Mouse (Mus musculus) spleen, postnatal 10 days (tissue): ENCODE measurements around the gene Fgfr2.

ENCODE experiments used
- DNase-seq, 2 experiments: peaks; one replicate each; pipeline ENCODE4 v3.0.0; 2021 to 2022; ENCODE audit warnings: low spot score in 2 of 2

Gene Fgfr2

DNA sequence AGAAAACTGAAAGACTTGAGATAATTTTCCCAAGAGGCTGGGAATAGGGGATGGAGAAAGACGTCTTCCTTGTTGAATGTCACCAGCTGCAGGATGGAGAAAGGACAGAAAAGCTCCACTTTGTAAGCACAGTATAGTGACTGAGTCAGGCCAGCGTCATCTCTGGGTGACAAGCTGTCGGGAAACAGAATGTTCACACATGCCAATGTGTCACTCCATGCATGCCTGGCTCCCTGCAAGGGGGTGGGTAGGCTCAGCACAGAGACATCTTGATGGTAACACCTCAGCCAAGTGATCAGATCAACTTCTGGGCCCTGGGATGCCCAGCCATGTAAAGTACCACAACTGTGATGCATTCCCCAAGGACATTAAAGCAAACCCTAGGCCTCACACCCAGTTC is 942.1 kb downstream of the Fgfr2 start:
- no peak for DNase-seq

DNA sequence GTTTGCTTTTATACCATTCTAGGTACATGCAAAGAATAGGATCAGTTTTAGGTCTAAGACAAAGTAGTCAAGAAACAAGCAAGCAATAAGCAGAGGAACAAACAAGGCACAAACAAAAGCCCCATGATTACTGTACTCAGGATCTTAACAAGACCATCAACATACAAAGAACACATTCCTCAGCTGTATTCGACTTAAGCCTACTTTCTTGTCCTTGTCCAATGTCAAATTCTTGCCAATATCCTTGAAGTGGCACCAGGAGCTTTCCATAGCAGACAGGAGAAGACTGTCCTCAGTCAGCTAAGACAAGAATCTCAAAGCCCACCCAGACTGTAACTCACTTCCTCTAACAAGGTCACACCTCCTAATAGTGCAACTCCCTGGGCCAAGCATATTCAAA is 944.1 kb downstream of the Fgfr2 start:
- DNase-seq = no peak

DNA sequence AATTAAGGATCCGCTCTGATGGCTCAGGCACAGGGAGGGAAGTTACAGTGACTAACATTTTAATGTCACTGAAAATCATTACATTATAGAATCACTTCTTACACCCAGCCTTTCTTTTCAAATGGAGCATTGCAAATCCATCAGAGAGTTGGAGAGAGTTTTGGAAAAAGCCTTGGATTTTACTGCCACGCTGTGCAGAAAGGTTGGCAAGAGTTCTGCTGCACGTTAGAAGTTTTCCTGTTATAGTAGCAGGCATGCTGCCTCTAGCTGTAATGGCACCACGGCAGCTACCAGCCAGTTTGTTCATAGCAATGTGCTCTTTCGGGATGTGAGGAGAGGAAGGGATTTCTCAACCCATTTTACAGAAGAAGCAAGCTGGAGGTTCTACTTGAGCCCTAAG is 948.4 kb downstream of the Fgfr2 start:
- no peak for DNase-seq

DNA sequence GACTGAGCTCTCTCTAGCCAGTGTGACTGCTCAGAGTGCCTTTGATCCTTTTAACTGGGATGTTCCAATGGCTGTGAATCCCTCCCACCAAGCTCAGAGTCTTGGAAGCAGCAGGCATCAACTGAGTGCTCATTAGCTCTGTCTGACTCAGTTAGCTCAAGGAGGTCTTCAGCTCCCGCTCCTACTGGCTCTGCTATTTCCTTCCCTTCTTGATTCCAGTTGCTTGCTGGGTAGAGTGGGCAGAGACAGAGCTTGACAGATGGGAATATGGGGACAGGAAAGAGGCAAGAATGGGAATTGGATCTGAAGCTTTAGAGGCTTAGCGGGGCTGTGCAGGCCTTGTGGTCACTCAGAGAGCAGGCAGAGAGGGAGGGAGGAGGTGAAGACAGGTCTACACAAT is 948.9 kb downstream of the Fgfr2 start:
- no peak for DNase-seq

DNA sequence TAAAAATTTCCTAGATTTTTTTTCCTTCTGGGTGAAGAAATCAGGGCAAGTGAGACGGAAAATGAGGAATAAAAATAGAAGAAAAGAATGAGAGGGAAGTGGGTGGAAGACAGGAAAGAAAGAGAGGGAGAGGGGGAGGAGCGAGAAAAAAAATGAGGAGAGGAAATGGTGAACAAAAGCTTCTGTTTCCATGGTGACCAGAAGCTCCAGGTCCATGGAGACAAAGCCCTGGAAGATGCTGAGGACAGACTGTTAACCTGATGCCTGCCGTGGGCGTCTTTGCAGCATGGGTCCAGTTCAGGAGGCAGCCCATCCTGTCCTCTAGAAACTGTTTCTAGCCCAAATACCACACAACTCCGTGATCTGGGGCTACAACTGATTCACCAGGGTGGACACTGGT is 950.9 kb downstream of the Fgfr2 start:
- no peak for DNase-seq

DNA sequence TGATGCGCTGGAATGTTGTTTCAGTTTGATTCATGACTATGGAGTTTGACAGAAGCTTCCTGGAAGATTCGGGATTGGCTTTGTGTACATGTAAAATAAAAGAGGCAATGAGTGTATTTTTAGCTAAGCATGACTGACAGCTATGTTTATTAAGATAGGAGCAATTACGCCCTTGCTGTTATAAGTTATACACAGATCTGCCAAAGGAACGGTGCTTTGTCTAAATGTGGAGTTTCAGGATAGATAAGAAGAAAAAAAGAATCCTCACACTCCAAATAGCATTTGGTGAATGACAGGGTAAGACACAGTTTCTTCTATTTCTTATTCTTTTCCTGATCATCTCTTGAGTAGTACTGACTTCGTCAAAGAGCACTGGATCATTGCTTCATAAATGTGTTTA is 951.4 kb downstream of the Fgfr2 start:
- no peak for DNase-seq

DNA sequence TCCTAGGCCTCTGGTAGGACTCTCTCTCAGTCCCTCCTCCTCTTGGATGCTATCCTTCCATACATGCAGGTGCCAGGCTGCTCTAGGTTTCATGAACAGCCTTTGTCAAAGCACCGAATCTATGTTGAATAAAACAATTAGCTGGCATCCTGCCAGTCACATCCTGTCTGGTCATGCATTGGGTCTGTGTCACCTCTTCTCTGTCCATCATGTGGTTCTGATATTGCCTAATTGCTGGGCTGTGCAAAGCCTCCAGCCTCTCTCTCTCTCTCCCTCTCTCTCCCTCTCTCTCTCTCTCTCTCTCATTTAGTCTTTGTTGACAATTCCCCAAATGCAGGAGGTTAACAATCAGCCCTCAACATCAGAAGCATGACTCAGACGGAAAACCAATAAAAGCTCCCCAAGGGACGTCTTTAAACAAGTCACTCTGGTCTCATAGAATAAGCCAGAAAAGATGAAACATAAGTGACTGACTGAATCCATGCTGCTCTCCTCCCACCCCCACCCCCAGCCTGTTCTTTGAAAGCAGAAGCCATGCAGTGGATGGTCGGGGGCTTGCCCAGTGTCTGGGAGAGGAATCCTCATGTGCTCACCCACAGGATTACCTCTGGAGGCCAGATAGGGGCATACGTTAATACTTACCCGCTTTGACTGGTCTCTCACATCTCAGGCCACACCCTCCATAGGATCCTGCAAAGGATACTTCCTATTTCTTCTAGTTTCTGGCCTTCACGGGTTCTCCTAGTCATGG is 953.6 kb downstream of the Fgfr2 start:
- DNase-seq = no peak

DNA sequence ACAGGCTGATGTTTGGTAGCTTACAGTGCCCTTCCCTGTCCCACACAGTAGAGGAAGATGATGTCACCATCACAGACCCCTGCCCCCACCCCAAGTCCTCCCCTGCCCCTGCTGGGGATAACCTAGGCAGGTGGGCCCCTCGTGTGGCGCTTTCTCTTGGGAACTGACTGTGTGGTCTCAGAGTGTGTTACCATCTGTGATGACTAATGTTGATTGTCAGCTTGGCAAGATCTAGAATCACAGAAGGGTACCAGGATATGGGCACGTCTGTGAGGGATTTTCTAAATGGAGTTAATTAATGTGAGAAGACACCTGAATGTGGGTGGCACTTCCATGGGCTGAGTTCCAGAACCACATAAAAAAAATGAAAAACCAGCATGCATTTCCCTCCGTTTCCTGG is 955.9 kb downstream of the Fgfr2 start:
- DNase-seq = no peak

DNA sequence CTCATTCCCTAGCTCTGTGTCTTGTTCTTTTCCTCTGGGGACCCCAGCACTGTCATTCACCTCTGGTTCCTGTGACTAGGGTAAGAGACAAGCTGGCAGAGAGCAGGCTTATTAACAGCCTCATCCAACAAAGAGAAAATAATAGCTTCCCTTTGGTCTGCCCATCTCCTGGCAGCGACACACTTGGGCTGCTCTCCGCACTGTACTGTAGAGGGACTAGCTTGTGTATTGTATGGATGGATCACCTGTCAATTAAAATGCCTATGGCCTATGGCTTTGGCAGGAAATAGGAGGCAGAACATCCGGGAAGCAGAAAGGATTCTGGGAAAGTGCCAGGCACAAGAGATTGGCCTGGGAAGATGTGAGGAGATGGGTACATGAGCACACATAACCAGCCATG is 960.9 kb downstream of the Fgfr2 start:
- no peak for DNase-seq

DNA sequence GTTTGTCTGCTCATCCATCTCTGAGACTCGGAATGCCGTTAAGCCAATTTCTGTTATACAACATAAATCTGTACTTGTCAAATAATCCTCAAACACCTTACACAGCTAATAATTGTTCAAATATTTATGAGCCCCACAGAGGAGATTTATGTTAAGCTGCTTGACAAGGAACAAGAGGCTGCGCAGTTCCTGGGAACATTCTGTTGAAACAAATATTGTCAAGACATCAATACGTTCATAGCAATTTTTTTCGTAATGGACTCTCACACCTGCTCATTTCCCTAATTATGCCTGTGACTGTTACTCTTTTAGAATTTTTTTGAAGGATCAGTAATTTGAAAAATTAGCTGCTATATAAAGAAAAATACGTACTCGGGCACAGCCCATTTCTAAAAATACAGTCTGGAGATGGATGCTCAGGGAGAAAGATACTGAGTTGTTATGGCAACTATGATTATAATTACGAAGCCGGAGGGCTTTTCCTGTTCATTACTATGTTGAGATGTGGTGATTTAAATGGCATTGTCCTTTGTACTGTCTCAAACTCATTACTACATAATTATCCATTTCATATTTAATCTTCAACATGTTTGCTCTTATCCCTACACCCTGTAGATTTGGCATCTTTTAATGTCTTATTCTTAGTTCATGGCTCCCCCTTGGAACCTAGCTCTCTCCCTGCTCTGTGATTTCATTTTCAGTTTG is 964.7 kb downstream of the Fgfr2 start:
- no peak for DNase-seq

DNA sequence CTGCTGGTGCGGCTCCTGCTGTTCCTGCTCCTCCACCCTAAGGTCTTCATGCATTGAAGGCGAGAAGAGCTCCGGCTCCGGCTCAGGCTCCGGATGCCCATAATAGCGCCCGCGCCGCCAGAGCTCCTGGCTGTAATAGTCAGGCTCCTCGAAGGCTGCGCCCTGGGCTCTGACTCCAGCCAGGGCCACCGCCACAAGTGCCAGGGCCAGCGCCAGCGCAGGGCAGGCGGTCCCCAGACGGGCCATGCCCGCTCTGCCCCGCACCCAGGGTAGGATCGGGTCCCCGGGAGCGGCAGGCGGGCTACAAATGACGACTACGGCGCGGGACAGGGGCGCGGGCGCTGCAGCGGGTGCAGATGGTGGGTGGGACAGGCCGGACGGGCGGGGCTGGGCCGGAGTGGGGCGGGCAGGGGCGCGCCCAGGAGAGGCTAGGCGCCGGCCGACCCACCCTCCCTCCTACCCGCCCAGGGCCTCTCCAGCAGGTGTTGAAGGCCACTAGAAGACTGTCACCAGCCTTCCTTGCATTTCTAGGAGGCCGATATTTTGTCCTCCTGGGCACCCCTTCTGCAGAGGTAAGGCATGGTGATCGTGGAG is 968.7 kb downstream of the Fgfr2 start, which contains the start of gene Cpxm2:
Gene Cpxm2, minus strand, starts transcription at position 372 of the 594 bp plus-strand sequence.
- DNase-seq = no peak

DNA sequence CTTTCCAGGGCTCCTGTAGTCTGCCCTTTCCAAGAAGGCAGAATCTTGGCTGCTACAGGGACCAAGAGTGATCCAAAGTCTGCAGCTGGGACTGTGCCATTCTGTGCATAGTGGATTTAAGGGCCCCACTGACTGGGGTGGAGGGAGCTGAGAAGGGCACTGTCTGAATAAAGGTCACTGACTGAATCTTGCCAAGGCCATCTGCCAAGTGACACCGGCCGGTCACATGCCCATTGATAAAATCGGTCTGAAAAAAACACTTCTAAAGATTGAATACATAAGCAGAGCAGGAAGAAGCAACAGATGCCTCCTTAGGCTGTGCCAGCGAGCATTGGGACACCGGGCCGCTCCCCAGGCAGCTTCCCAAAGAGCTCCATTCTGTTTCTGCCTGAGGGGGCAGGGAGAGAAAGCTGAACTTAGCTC is 969.4 kb downstream of the Fgfr2 start:
- DNase-seq = no peak

DNA sequence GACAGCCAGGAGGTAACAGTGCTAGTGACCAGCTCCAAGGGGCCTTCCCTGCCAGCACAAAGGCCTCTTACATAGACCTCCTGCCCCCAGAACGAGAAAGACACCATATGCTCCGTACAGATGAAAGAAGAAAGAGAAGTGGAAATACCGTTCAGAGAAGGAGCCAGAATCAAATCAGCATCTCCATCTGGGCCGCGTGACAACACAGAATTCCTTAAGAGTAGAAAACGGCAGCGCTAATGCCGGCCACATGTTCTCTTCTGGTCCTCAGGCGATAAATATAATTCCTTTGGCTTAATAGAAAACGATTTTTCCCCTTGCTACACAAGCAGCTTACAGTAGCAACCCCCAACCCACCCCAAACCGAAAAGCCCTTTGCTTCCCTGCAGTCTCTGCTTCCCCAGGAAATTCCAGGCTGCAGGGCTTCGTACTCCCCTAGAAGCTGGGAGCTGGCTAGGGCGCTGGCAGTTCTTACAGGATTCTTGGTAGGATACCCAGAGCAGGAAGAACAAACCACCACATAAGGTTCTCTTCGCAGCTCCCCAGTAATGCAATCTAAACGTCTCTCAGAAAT is 977.8 kb downstream of the Fgfr2 start:
- no peak for DNase-seq

DNA sequence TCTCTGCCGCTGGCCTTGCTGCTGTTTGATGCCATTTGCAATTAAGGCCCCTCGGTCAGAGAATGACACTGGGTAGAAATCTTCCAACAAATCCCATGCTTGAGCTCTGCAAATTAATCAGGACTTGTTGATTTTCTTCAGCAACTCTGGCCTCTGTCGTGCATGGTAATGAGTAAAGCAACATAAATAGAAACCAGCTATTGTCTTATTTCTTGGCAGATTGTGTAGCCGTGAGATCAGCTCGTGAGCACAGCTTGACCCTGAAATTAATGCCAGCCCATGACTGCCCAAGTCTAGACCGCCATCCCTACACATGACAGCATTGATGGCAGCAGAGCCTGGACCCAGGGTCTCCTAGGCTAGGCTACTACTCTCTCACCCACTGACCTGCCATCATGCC is 994.5 kb downstream of the Fgfr2 start:
- DNase-seq = no peak

DNA sequence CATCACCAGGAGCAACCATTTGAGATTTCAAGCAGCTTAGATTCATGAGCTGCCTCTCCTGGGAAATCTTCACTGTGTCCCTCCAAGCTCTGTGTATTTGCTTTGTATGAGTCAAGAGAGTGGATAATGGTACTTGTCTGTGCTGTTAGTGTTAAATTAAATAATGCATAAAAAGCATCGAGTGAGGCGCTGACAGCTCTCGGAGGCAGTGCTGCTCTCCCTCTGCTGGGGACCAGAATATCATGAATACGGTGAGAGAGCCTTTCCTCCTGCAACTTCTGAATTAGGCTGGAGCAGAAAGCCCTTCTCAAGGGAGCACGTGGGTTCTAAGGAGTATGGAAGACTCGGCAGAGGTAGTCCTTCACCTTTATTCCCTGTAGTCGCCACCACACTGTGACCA is 998.2 kb downstream of the Fgfr2 start:
- DNase-seq = no peak

DNA sequence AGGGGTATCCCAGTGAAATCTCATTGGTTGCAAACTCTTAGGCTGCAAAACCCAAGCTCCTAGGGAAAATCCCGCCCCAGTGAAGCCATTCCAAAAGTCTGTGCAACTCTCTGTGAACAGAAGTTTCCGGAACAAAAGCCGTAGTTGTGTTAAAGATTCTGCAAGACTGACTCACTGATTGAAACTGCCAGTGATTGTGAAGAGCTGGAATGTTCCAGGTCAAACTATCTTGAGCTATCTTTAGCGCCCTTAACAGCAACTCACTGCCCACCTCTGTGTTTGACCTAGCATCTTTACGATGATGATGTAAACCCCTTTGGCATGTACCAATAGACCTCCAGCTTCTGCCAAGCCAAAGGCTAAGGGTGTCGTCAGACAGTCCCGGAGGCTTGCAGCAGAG is 999.9 kb downstream of the Fgfr2 start:
- no peak for DNase-seq

DNA sequence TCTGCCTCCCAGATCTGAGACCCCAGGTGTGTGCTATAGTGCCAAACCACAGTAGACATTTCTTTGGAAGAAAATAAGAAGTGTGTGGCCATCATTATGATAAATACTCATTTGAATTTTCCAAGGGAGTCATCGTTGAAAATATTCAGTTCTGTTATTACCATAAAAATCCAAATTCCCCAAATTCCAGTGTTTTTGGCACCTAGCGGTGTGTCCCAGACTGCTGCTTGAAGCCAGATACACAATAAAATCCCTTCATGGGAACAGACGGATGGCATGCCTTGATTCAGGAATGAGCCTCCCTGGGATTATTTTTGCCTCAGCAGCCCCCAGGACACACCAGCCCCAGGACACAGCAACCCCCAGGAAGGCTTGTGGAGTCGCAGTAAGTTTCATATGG is 1003.3 kb downstream of the Fgfr2 start:
- no peak for DNase-seq

DNA sequence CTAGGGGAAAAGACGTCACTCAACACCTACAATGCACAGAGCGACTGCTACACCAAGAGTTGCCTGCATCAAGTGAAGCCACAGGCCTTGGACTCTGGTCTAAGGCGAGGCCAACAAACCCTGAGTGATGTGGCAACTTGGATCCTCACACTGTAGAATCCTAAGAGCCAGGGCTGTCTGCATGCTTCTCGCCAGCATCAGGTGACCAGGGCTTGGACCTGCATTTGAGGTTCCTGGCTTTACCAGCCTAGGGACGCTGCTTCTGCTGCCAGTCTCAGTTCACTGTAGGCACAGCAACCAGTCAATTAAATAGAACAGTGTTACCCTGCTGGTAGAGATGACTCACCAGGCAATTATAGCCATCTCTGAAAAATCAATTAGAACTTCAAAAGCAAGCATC is 1011.4 kb downstream of the Fgfr2 start:
- no peak for DNase-seq

DNA sequence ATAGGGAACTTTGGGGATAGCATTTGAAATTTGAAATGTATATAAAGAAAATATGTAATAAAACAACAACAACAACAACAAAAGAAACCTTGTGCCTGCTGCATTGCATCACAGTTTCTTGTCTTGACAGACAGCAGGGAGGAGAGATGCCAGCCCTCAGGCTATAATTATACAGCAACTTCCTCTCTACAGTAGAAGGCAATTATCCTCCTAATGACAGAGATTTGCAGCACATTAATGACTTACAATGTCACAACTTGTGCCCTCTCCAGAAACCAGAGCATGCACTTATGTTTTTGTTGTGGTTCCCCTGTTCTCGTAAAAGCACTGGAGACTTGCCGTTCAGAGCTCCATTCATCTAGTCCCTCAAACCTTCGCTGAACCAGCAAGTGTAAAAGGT is 1012.8 kb downstream of the Fgfr2 start:
- no peak for DNase-seq

DNA sequence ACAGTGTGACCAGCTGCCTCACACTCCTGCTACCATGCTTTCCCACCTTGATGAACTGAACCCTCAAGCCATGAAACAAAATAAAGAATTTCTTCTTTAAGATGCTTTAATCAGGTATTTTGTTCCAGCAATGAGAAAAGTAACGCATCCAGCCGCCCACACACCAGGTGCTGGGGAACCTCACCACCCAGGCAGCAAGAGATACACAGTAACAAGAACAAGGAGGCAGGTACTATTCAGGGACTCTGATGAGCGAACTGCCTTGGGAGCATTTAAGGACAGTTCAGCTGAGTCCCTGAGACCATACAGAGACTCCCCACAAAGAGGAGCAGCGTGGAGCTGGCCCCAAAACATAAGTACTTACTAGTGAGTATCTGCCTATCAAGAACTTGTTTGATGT is 1016.3 kb downstream of the Fgfr2 start:
- DNase-seq = no peak

DNA sequence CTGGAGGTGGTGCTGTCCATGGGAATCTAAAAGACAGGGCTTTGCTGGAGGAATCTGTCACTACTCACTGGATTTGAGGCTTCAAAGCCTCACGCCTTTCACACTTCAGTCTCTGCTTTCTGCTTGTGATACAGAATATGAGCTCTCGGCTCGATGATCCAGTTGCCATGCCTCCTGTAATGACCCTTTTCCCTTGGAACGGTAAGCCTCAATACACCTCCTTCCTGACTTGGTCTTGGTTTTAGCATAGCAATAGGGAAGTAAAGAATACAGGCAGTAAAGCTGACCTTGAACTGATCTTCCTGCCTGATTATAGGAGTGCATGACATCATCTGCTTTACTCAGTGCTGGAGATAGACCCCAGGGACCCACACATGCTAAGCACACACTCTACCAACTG is 1017.8 kb downstream of the Fgfr2 start:
- no peak for DNase-seq

DNA sequence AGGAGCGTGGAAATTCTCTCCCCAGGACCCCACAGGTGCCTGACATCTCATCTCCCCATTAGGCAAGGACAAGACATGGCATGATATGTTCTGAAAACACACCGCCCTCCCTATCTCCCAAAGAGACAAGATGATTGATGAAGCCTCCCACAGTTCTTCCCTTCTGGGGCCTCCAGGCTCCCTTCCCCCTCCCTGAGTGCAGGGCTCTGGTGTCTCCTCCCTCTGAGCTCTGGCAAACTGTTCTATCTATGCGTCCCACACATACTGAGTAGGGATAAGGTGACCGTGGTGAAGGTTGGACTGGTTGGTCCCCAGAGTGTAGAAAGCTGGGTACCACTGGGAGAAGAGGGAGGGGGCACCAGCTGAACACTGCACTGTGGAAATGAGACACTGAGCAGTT is 1024.7 kb downstream of the Fgfr2 start:
- no peak for DNase-seq

DNA sequence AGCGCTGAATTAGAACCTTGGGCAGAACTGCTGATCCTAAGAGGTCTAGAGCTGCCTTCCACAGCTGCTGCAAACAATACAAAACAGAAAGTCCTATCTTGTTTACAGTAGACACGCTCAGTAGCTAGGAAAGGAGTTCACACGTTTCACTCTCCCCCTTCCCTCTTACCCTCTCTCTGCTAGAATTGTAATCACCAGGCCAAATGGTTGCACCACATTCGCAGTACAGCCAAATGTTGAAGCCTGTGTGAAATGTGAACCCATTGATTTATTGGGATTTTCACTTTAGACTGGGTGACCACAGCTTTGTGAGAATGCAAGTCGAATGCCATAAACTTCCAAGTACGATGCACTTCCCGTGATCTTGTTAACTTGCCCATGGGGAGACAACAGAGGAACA is 1028.5 kb downstream of the Fgfr2 start:
- no peak for DNase-seq
